Mouse (Mus musculus) induced T-regulatory cell, adult 2 months (primary cell): ENCODE data around the gene Adcy2.

Experiments used
- DNase-seq: peaks from one replicate; pipeline ENCODE4 v3.0.0-alpha.2; 2012; ENCODE audit warnings: low read depth

The Adcy2 gene

DNA sequence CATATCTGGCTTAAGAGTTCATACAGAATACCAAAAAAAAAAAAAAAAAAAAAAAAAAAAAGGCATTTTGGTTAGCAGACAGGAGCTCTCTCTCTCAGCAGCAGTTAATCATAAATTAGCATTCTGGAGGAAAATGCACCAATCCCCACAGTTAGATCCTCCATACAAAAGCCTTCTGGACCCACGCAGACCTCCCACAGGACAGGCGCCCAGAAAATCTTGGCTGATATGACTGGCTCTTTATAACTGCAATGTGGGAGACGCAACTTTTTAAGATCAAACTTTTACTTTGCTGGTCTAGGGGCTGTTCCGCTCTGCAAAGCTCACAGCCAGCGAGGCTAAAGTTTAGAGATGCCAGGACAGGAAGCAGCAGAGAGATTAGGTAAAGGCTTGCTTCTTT, 37.8 kb downstream of the Adcy2 start:
- DNase-seq: no peak

DNA sequence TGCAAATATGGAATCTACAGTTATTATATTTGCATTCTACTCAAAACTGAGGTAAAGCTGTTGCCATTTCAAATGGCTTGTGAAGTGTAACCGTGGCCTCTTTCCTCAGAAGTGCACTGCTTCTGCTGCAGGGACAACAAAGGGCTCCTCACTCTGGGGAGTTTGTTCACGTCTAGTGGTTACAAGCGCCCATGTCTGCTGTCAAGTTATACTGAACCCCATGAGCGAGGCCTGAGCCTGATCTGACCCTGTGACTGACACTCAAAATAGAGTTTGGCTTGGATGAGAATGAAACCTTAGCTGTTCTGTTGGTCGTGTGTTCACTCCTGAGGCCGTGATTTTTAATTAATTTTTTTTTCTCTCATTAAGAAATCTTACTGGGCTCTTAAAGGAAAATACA, 38.8 kb downstream of the Adcy2 start:
- DNase-seq: no peak

DNA sequence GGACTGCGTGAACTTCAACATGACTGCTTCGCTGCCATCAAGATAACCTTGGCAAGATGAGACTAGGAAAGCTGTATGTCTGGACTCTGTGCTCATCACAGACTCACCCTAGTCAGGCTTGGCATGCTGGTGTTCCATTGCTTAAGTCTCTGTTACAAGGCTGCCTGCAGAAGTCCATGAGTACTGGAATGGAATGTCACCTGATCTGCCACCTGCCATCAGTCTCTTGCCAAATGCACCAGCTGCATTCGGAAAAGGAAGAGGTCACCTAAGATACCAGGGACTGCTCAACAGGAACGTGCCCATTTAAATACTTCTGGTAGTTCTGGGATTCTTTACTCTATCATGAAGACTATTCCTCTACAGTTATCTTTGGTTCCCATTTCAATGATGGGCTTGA, 39.9 kb downstream of the Adcy2 start:
- no peak for DNase-seq

DNA sequence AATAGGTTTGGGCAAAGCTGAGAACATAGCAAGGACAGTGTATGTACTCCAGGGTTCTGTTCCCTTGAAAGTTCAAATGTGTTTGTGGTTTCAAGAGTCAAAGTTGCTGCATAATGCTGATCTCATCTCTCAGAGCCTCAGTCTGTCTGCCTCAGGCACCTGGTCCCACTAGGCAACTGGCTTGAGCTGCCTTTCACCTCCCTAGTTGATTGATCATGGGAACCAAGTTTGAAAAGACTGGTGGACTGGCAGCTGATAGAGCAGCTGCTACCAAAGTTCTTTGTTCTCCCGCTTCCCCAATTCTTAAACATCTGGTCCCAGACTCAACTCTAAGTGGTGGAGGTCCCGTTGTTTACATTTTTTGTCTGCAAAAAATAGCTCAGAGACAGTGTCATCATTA, 56.6 kb downstream of the Adcy2 start:
- DNase-seq: no peak

DNA sequence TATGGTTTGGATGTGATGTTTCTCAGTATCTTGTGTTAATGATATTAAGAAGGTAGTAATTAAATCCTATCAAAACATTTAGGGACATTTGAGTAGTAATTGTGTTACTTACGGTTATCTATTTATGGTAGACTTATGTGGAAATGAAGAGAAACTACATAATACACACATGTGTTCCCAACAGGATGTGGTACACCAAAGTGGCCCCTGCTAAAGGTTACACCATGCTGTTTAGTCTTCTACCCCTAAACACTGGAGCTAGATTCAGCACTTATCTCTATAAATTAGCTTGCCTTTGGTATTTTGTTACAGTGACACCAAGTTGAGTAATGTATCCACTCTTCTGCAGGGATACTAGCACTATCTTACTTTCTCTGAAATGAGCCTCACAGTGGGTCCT, 57.9 kb downstream of the Adcy2 start:
- no peak for DNase-seq

DNA sequence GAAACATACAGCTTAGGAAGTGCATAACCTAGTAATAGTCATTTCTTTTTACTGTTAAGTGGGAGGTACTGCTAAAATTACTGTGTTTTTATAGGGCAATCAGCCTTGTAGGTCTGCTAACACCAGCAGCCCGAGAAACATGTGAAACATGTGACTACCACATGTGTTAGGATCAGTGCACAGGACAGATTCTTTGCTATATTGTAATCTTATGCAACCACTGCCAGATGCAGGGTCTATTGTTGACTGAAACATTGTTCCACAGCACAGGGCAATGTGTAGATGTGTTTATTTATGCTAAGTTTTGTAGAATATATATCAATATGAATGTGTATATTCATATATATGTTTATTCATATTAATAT, 67.1 kb downstream of the Adcy2 start:
- no peak for DNase-seq

DNA sequence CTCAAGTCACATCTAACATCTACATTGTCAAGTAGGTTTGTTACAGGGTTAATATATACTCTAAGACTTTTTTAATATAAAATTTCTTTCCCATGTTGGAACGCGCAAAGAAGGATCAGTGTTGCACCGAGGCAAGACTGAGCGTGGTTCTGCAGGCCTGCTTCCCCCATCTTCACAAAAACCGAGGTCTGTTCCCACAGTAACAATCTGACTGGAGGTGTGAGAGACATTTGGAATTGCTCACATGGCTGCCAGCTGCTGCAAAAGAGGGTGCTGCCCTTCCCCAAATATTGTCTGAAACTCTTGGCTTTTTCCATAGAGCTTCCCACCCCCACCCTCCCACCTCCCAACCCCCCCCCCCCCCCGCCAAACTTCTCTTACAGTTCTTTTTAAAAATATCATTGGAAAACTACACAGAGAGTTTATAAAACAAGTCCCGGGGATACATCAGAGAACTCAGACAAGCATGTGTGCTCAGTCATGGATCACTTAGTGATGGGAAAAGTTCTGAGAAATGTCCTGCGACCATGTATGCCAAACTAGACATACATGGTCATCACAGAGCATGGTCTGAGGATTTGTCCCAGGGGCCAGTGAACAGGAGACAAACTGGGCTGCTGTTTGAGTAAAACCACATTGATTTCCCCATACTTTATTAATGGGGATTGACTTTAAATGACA, 67.6 kb downstream of the Adcy2 start:
- no peak for DNase-seq

DNA sequence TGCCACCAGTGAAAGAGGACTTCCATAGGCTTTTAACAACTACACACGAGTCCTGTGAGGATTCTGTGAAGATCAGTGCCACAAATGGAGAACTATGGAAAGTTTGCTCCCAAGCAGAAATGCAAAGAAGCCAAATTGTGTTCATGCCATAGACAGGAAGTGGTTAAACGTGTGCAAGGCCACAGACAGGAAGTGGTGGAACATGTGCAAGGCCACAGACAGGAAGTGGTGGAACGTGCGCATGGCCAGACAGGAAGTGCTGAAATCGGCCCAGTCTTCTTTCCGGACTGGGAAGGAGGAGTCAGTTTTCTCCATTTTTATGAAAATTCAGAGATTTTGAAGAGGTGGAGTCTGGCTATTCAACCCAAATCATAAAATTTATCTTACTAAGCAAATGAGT, 70.9 kb downstream of the Adcy2 start:
- peak; percentile 10 for DNase-seq

DNA sequence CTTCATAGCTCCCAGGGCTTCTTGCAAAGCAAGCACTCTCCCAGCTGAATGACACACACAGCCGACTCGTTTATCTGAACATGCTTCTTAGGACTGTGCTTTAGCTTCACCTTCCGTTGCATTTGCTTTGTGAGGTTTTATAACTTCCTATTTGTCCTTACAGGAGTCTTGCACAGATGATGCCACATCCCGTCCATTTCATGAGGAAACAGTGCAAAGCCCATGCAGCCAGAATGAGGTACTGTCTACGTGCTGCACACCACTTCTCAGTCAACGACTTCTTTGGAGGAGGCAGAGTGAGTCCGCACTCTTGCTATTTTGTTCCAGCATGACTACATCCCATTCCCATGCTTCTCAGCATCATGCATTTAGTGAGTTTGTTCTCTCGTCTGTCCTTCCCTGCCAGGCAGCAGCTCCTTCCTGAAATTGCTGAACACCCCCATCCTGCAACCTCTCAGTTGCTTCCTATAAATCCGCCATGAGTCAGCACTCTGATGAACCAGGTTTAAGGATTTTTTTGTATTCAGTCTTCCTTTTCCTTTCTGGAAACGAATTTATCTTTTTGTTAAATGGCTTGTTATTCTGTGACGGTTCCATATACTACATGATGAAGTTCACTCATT, 85.6 kb downstream of the Adcy2 start:
- no peak for DNase-seq

DNA sequence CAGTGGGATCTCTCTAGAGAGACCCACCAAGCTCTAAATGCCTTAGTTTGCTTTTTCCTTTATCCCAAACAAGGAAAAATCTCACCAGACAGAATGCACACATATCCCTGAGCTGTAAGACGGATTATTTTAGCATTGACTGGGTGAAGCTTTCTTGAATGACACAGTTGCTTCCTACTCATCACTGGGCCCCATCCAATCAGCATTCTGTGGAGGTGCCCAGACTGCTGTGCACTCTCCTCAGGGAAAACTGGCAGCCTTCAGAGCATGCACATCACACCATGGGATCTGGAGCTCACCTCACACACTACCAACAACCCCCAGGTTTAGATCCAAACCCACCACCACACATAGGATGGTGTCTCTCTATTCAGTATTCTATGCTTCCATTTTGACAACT, 92.7 kb downstream of the Adcy2 start:
- DNase-seq: no peak

DNA sequence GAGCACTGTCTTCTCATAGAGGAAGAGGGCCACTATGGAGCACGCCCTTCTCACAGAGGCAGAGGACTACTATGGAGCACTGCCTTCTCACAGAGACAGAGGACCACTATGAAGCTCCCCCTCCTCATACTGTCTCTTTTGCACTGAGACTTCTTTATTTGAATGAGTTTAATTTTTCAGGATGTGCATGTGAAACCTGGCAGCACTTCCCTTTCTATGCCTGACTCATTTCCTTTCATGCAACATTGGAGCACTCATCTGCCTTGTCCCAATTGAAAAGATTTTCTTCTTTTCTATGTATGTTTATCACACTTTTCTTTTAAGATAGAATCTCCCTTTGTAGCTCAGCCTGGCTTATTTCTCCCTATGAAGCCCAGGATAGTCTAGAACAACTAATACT, 96.6 kb downstream of the Adcy2 start:
- no peak for DNase-seq

DNA sequence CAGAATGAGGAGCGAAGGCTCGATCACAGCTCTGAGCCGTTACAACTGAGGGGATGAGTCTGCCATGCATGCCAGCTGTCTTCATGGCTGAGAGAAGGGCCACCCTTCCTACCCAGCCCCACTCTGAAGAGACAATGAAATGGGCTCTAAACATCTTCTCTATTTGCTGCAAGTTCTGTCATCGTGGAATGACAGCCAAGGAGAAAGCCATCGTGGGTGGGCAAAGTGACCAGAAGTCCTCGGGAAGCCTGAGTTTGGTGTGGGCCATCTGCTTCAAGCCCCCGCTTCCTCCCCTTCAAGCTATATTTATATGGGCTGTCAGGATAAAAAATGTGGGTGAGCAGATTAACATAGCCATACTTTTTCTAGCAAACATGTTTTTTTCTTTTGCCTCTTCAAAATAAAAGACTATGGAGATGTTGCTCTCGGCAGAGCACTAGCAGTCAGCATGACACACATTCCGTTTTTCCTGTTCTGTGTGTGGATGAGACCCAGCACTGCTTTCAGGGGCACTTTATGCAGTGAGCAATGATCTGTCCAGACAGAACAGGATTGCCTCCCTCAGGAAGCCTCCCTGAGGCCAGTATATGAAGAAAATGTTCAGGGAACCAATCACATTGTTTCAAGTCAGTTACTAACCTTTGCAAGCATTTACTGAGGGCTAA, 109.3 kb downstream of the Adcy2 start:
- DNase-seq: no peak

DNA sequence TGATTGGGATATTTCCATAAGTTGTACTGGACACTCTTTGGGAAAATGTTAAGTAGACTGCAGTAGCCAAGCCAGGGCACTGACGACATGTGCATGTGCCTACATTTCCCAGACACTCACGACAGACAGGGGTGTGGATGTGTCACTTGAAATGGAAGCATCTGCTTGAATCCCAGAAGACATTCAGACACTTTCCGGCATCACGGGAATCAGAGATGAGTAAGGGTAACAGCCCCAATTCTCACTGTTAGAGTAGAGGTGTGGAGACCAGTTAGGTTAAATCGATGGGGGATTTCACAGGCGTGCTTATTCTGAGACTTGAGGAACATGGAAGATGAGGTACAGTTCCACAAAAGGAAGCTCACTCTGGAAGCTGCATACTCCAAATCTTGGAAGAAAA, 130.6 kb downstream of the Adcy2 start:
- DNase-seq: no peak

DNA sequence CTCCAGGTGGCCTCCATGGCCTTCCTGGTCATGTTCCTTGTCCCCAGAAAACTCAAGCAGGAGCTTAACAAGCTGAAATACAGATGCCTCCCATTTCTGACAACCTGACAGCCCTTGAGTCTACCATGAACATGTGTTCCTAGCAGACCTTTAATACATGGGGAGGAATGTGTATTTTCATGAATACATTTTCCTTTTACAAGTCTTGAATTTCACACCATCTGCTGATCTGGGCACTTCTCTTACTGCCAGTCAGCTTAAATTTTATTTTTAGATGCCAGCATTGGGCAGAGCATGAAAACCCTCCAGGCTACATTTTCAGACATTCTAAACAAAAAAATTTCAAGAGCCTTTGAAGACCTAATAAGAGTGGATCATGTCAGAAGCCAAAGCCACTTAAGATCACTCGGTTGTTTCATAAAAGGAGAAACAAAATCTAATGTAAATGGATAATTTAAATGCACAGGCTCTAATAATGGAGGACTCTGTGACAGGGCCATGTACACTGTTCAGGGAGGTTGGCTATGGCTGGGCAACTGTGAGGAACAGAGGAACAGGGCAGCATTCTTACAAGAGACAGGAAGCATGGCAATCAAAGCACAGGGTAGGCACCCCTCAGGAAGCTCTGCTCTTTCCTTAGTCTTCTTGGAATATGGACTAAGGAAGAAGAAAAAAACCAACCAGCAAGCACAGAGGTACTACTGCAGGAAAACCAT, 131.2 kb downstream of the Adcy2 start:
- DNase-seq: no peak

DNA sequence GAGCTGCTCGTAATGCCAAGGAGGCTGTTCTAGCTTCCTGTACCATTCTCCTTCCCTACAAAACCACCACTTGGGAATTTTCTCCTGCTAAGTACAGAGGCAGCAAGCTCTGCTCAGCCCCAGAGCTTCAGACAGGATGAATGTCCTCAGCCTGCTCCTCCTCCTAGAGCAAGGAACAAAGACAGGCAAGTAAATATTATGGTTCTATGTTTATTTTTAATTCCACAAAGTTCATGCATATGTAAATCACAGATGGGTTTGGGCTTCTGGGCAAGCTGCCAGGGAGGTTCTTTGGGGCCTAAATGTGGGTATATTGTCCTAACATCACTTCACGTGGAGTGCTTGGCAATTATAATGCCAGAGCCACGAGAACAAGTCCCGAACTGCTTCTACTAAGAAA, 139.3 kb downstream of the Adcy2 start:
- DNase-seq: no peak

DNA sequence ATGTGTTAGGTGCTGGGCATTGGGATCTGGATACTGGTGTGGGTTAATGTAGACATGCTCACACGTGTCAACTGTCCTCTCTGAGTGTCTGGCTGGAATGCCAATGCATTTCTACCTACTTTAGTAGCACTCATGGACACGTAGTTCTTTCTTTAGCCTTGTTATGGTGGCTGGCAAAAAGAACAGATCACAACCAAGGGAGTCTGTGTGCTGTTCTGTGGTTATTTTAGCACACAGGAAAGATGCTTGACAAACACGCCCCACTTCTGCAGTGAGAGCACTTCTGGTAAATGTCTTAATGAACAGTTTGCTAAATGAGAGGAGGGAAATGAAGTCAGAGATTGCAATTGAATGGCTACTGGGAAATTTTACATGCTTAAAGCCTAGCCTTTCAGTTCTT, 151.1 kb downstream of the Adcy2 start:
- DNase-seq: no peak

DNA sequence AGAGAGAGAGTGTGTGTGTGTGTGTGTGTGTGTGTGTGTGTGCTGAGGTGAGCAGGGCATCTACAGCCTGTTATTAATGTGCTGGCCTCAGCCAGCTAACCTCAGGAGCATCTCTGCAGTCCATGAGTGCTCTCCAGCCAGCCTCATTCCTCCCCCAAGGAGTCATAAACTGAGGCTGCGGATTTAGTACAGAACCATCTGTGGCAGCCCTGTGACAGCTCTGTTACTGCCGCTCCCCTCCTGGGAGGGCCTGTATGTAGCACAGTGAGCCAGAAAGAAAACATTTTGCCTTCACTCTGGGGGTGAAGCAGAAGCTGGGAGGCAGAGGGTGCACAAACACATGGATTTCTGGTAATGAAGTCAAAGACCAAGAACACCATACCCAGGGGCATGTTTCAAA, 159.8 kb downstream of the Adcy2 start:
- DNase-seq: no peak

DNA sequence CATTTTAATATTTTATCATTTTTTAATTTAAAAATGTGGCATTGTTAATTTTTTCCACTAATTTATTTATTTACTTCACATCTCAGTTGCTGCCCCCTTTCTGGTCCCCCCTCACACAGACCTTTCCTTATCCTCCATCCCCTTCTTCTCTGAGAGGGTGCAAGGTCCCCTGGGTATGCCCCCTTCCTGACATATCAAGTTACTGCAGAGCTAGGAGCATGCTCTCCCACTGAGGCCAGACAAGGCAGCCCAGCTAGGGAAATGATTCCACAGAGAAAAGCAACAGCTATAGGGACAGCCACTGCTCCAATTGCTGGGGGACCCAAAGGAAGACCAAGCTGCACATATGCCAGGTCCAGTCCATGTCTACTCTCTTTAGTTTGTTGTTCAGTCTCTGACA, 163.2 kb downstream of the Adcy2 start:
- DNase-seq: no peak

DNA sequence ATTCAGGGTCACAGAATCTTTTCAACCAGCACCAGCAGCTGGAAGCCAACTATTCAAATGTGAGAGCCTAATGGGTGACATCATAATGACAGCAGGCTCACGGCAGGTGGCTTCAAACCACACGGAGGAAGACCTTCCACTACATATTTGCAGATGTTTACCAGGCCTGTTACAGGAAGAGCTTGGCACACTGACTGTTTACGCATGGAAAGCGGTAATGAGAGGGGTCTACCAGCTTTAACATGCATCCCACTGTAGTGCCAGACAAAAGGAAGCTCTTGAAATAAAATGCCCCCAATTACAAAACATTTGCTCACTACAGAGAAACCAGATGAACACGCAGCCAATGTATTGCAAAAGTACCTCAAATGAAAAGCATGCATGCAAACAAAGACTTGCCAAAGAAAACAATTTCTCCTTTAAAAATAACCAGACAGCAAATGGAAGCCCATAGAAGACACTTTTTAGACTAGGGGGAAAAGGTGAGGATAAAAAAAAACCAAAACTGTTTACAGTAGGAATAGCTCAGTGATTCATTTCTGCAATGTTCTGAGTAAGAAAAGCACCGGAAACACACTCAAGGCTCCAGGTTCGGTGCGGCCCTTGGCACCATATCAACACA, 163.8 kb downstream of the Adcy2 start:
- no peak for DNase-seq

DNA sequence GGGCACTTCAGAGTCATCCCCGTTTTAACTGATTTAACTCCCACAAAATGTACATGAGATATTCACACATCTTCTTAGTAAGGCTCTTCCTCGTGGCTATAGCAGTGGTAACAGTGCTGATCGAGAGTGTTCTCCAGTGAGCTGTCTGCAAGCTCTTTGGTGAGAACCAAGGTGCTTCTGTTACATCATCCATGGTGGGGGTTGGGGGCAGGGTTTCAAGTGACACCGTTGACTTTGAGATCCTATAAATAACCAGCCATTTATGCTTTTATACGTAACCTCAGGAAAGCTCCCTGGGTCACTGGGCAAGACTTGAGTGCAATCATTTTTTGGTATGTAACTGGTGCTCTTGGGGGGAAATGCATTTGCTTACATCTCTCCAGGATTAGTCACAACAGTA, 167.2 kb downstream of the Adcy2 start:
- DNase-seq: no peak

DNA sequence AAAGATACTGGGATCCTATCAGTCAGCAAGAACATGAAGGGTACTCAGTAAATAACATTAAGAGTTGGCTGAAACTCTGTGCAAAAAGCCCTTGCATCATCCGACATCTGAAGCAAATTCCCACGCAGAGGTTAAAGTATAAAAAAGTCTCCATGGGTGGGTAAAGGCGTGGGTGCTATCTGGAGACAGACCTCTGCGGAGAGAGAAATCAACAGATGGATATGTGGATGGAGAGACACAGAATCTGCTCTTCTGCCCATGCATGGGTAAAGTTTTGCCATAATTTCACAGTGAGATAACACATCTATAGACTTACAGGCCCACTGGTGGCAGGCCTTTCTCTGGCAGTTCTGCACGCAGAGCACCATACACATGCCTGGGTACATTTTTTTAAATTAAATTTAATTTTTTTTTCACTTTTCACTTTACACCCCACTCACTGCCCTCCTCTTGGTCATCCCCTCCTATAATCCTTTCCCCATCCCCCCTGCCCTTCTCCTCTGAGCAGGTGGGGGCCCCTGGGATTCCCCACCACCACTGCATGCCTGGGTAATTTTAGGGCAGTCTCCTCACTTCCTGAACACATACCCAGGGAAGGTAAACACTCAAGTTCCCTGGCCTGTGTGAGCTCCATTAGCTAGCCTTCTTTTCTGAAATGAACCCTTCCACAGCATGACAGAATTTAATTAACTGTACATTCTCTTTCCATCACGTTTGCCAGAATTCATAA, 169.1 kb downstream of the Adcy2 start:
- no peak for DNase-seq

DNA sequence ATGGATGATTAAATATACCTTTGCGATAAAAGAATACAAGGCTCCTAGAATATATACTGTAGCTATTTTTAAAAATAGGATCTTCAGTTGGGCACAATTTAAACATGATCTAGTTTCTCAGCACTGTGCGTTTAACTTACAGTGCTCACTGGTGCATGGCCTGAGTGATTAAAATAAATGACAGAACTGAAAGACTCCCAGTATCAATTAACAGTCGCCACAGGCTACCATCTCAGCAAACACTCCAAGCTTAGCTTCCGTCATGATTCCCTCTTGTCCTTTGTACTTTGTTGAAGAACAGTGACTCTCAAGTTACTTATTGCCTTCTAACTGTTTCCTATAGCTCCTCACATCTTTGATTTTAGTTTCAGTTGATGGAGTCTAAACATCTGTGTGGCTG, 170.9 kb downstream of the Adcy2 start:
- DNase-seq: no peak
